Mouse (Mus musculus) mouse embryonic stem cell (cell line): Measurements from ENCODE around the gene Gm45785.

Source experiments
- in situ Hi-C, 2 experiments: fragments of 300-500 bp; cut with MboI; formaldehyde crosslinking; loops; 1 replicate in 1 of 2; 3 replicates in 1 of 2; pipeline ENCODE4 v1.14.3; 2019 to 2020; ENCODE audit warnings: low sequenced_read_pairs in 2 of 2, low pct_unique_long_range_greater_than_20kb in 1 of 2, mixed read lengths in 1 of 2; ENCODE audit not compliant: unreplicated experiment in 1 of 2

Gene Gm45785

DNA sequence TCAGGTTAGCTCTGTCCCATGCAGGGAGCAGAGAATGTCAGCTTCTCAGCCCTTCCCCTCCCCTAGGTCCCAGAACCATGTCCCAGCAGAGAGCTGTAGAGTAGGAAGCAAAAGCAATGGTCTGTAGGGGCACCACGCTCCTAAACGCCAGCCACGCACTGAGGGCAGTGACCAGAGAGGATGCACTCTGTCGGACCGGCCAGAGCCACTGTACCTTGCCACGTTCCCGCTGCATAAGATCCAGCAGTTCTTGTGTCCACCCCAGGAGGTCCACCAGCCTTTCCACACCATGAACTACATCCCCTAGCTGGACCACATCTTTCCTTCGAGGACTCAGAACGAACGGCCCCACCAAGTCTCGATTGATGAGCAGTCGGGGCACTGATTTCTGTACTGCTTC lies 8.6 kb upstream of the Gm45785 start:
- in situ Hi-C loops = no loop called here

DNA sequence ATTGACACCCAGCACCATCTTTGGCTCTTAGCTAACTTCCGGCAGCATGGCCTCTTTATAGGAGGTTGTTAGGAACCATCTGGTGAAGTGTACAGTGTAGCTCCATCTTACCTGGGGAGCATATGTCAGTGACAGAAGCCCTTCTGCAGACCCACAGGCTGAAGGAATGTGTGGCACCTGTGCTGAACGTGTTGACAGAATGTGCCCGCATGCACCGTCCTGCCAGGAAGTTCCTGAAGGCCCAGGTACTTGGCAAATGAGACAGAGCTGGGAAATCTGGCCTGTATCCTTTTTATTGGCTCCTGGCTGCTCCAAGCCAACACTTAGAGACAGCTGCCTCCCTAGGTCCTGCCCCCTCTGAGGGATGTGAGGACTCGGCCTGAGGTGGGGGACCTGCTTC lies 4.6 kb upstream of the Gm45785 start:
- in situ Hi-C loops = no loop called here

GRCm38 (mm10) chr7:140859997-140860396 lies 3.9 kb upstream of the Gm45785 start:
- in situ Hi-C loops = no loop called here

DNA sequence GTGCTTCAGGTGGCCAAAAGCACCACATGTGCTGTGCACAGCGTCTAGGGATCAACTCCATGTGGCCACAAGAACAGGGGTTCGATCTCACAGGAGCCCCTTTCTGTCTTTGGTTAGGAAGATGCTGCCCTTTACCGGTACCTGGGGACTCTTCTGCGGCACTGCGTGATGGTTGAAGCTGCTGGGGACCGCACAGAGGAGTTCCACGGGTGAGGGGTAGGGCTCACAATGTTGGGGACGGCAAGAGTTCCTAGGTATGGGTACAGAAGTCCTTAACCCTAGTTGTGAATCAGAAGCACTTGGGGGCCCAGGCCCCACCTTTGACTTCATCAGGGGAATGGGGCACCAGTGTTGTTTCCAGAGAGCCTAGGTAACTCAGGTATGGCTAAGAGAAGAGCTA lies 2.6 kb upstream of the Gm45785 start:
- in situ Hi-C loops = no loop called here

- in situ Hi-C loops = no loop called here
Observed at GRCm38 (mm10) chr7:140857550-140858505, 1.7 kb upstream of the Gm45785 start, which contains the start of gene Bet1l. Gene Bet1l (minus strand): TSS chr7:140857577.

- in situ Hi-C loops = no loop called here
Observed at GRCm38 (mm10) chr7:140856785-140857549, 836 bp upstream of the Gm45785 start, which contains the start of gene Ric8a. Gene Ric8a (plus strand): TSS chr7:140856957.

GRCm38 (mm10) chr7:140855181-140855580 lies 950 bp downstream of the Gm45785 start:
- in situ Hi-C loops = no loop called here

DNA sequence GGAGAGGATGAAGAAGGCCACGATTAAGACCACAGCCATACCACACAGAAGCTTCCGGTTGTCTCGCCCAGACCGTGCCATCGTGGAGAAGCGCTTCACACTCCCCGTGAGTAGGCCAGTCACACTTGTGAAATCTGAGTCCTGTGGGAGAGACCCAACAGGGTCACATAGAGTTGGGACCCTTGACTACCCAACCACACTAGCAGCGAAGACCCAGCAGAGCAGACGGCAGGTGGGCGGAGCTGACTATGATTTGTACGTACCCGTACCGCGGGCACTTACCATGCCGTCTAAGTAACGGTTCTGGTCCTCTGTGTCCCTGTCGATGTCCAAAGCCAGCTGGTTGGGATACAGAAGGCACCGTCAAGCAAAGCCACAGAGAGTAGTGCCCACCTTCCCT lies 1.6 kb downstream of the Gm45785 start:
- in situ Hi-C loops = no loop called here

GRCm38 (mm10) chr7:140853386-140853785 lies 2.7 kb downstream of the Gm45785 start:
- in situ Hi-C loops = no loop called here

GRCm38 (mm10) chr7:140851916-140852315 lies 4.2 kb downstream of the Gm45785 start:
- in situ Hi-C loops = no loop called here

DNA sequence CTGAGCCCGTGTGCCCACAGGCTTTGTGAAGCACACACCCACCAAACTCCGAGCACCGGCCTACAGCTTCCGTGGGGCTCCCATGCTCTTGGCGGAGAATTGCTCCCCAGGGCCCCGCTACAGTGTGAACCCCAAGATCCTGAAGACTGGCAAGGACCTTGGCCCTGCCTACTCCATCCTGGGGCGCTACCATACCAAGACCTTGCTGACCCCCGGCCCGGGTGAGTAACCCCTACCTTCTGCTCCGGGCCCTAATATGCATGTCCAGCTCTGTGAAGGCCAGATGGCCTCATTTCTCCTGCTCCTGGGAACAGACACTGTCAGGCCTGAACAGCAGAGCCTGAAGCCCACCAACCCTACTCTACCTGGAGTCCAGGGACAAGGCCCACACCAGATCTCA lies 7.5 kb downstream of the Gm45785 start:
- in situ Hi-C loops = loop anchor here (5.0 to 10.0 kb wide), 4 partner anchors 49 to 326 kb away; partner anchors contain the start of gene Rnh1 (in 2 of the 2)

- in situ Hi-C loops = loop anchor here (5.0 to 10.0 kb wide), 4 partner anchors 49 to 327 kb away; partner anchors contain the start of gene Rnh1 (in 2 of the 2)
Observed at GRCm38 (mm10) chr7:140847755-140848580, 8.2 kb downstream of the Gm45785 start, which contains the start of gene Odf3. Gene Odf3 (plus strand): TSS chr7:140847805.

GRCm38 (mm10) chr7:140846676-140847075 lies 9.5 kb downstream of the Gm45785 start:
- in situ Hi-C loops = loop anchor here (5.0 to 10.0 kb wide), 4 partner anchors 51 to 328 kb away; partner anchors contain the start of gene Rnh1 (in 2 of the 2)

- in situ Hi-C loops = loop anchor here (5.0 to 10.0 kb wide), 4 partner anchors 52 to 329 kb away; partner anchors contain the start of gene Rnh1 (in 2 of the 2)
Observed at GRCm38 (mm10) chr7:140845683-140846082, 10.4 kb downstream of the Gm45785 start.

DNA sequence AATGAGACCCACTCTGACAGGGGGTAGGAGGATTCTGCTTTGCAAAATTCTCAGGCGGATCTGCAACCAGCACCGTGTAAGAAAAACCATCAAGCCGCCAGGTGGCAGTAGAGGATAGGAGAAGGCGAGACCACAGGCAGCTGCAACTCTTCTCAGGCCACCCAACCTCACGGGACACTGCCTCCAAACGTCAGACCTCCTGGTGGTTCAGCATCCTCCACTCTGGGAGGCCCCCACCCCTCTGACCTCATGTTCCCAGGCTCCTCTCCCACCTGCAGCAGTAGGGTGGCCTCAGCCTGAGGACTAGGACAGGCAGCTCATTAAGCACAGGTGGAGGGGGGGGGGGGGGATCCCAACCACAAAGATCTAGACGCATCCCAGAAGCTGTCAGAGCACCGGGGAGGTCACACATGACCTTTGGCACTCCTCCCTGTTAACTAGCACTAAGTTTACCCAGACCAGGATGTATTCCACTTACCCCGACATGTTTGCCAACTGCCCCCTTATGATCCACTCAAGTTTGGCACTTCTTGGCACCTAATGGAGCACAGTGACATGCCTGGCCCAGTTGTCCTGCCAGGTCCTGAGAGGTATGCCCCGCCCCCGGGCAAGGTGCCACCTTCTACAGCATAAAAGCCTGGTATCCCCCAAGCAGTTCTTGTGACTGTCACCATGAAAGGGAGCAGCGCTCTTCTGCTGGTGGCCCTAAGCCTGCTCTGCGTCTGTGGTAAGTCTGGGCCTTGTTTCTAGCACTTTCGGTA lies 11.0 kb downstream of the Gm45785 start, which contains the start of gene Scgb1c1:
TSS of gene Scgb1c1 (plus strand) at position 643 of the 761 bp plus-strand sequence.
- in situ Hi-C loops = loop anchor here (5.0 to 10.0 kb wide), 5 partner anchors 52 to 330 kb away; partner anchors contain the start of genes Rnh1 (in 2 of the 2) and Cox8b (in 1 of the 2)

GRCm38 (mm10) chr7:140843806-140844205 lies 12.3 kb downstream of the Gm45785 start:
- in situ Hi-C loops = loop anchor here (5.0 to 10.0 kb wide), 3 partner anchors 58 to 331 kb away; partner anchors contain the start of genes Rnh1 (in 2 of the 2) and Cox8b (in 1 of the 2)
